8 mouse cellular contexts compared by ENCODE assay signal in genomic region chr2:164832748-164833301, GRCm38 (mm10). TPM values are rescaled to one million over a fixed set of nuclear protein-coding genes. Genes with fewer than 3 reads are reported as not detected.
DNase-seq lines count a peak whose midpoint lies in the region; ATAC-seq lines count a peak whose summit lies in the region.

Gene Ctsa (plus strand): TSS chr2:164832873.

- peak within 1 kb of the TSS; percentile 74 for H3K9ac ChIP-seq in forebrain, embryonic 11.5 days (ENCODE audit: low read length)
- peak within 1 kb of the TSS; percentile 84 for H3K9ac ChIP-seq in heart, embryonic 15.5 days
- H3K9ac ChIP-seq in liver, embryonic 13.5 days = peak within 1 kb of the TSS; percentile 82
- H3K9ac ChIP-seq in stomach, embryonic 14.5 days (replicated peaks; ENCODE audit: low read depth, low read length) = peak within 1 kb of the TSS; percentile 67

- peak; percentile 68 to 77 for DNase-seq in CD8-positive naive resting alpha-beta T cell, adult 2 months (ENCODE audit: low read depth in 2 of 2, low spot score in 2 of 2)
- DNase-seq in c-Kit-positive CD71-negative TER-119-negative erythroid progenitor cells, embryonic 14.5 days (ENCODE audit: low read depth) = peak; percentile 72
- peak; percentile 82 for DNase-seq in forebrain, embryonic 11.5 days (ENCODE audit: low spot score)
- DNase-seq in kidney, postnatal 14 days = peak; percentile 82
- DNase-seq in liver, embryonic 13.5 days = peak; percentile 70
- peak; percentile 68 to 80 for DNase-seq in natural killer cell, adult 2 months (ENCODE audit: low spot score in 2 of 2)

- peaks cover 6% of the 10 kb centered on the region; the same call in 1 of the 2 replicates for H3K4me1 ChIP-seq in forebrain, embryonic 11.5 days (replicated peaks; ENCODE audit: control insufficient read depth, insufficient read depth, low read length)
- H3K4me1 ChIP-seq in heart, embryonic 15.5 days (replicated peaks) = peaks cover 29% of the 10 kb centered on the region
- peaks cover 27% of the 10 kb centered on the region for H3K4me1 ChIP-seq in liver, embryonic 13.5 days (replicated peaks)
- peaks cover 9% of the 10 kb centered on the region; the same call in 1 of the 2 replicates for H3K4me1 ChIP-seq in stomach, embryonic 14.5 days (ENCODE audit: control insufficient read depth, insufficient read depth, low read length)

- H3K4me3 ChIP-seq in forebrain, embryonic 11.5 days (ENCODE audit: low read depth, low read length) = peak within 1 kb of the TSS; percentile 66
- peak within 1 kb of the TSS; percentile 82 for H3K4me3 ChIP-seq in heart, embryonic 15.5 days
- peak within 1 kb of the TSS; percentile 75 for H3K4me3 ChIP-seq in liver, embryonic 13.5 days (replicated peaks)
- peak within 1 kb of the TSS; percentile 78 for H3K4me3 ChIP-seq in stomach, embryonic 14.5 days (ENCODE audit: low read depth, low read length)

- no peaks in the 10 kb centered on the region for H3K9me3 ChIP-seq in forebrain, embryonic 11.5 days (ENCODE audit: control insufficient read depth, low read length)
- H3K9me3 ChIP-seq in heart, embryonic 15.5 days (replicated peaks) = no peaks in the 10 kb centered on the region
- no peaks in the 10 kb centered on the region for H3K9me3 ChIP-seq in liver, embryonic 13.5 days (replicated peaks)
- no peaks in the 10 kb centered on the region for H3K9me3 ChIP-seq in stomach, embryonic 14.5 days (ENCODE audit: control insufficient read depth, low read depth, low read length)

- peak; percentile 66 for ATAC-seq in forebrain, embryonic 11.5 days (replicated peaks; ENCODE audit: low FRiP score)
- peak; percentile 74 for ATAC-seq in heart, embryonic 15.5 days (replicated peaks; ENCODE audit: insufficient number of reproducible peaks, insufficient read depth, low FRiP score, low read depth)
- peak; percentile 75 for ATAC-seq in liver, embryonic 13.5 days (ENCODE audit: low read depth)
- peak; percentile 82 for ATAC-seq in stomach, embryonic 14.5 days (ENCODE audit: insufficient number of reproducible peaks, insufficient read depth, low FRiP score, low read depth)

- WGBS in forebrain, embryonic 11.5 days = under 1% methylated on average over 35 of the region's 35 CpGs
- WGBS in heart, embryonic 15.5 days = under 1% methylated on average over 35 of the region's 35 CpGs
- 1% methylated on average over 35 of the region's 35 CpGs for WGBS in liver, embryonic 13.5 days (ENCODE audit: insufficient replicate concordance)
- under 1% methylated on average over 35 of the region's 35 CpGs for WGBS in stomach, embryonic 14.5 days

- no peaks in the 10 kb centered on the region; the same call in 1 of the 2 replicates for H3K36me3 ChIP-seq in forebrain, embryonic 11.5 days (ENCODE audit: control insufficient read depth, insufficient read depth, low read length)
- H3K36me3 ChIP-seq in heart, embryonic 15.5 days = peaks cover 28% of the 10 kb centered on the region
- peaks cover 18% of the 10 kb centered on the region for H3K36me3 ChIP-seq in liver, embryonic 13.5 days
- H3K36me3 ChIP-seq in stomach, embryonic 14.5 days (ENCODE audit: control insufficient read depth, insufficient read depth, low read length) = peaks cover 6% of the 10 kb centered on the region

- H3K27me3 ChIP-seq in forebrain, embryonic 11.5 days (ENCODE audit: control insufficient read depth, insufficient read depth, low read length) = no peaks in the 10 kb centered on the region
- no peaks in the 10 kb centered on the region for H3K27me3 ChIP-seq in heart, embryonic 15.5 days
- no peaks in the 10 kb centered on the region for H3K27me3 ChIP-seq in liver, embryonic 13.5 days
- H3K27me3 ChIP-seq in stomach, embryonic 14.5 days (ENCODE audit: control insufficient read depth, insufficient read depth, low read length) = no peaks in the 10 kb centered on the region

- 0 out of 2 replicates have a peak within 1 kb of the TSS, but pooled peaks have one; percentile 15 for H3K27ac ChIP-seq in forebrain, embryonic 11.5 days (ENCODE audit: low read depth, low read length)
- peak within 1 kb of the TSS; percentile 98 for H3K27ac ChIP-seq in heart, embryonic 15.5 days
- peak within 1 kb of the TSS; percentile 83 for H3K27ac ChIP-seq in liver, embryonic 13.5 days
- H3K27ac ChIP-seq in stomach, embryonic 14.5 days (ENCODE audit: low read length) = peak within 1 kb of the TSS; percentile 85

- peak within 1 kb of the TSS; percentile 100 for H3K4me2 ChIP-seq in forebrain, embryonic 11.5 days (ENCODE audit: low read depth, low read length, severe bottlenecking)
- H3K4me2 ChIP-seq in heart, embryonic 15.5 days = peak within 1 kb of the TSS; percentile 93
- peak within 1 kb of the TSS; percentile 97 for H3K4me2 ChIP-seq in liver, embryonic 13.5 days
- peak within 1 kb of the TSS; percentile 98 for H3K4me2 ChIP-seq in stomach, embryonic 14.5 days (replicated peaks; ENCODE audit: low read depth, low read length)

RNA-seq across cellular contexts. Expression of gene Ctsa, which starts in this region (rescaled TPM):
- polyA plus RNA-seq in forebrain, embryonic 11.5 days (2014; fragmentation: Nextera tagmentation; extraction: Ambion mirVana) = 82.4 and 83.3 TPM in 2 replicates
- polyA plus RNA-seq in heart, embryonic 15.5 days (2015; fragmentation: Nextera tagmentation; extraction: Ambion mirVana) = 167 and 180 TPM in 2 replicates
- 65.4 and 69.2 TPM in 2 replicates for polyA plus RNA-seq in liver, embryonic 13.5 days (2015; fragmentation: Nextera tagmentation; extraction: Ambion mirVana)
- polyA plus RNA-seq in stomach, embryonic 14.5 days (2014; fragmentation: Nextera tagmentation; extraction: Ambion mirVana) = 130 and 134 TPM in 2 replicates

Comparison
In these comparisons a context has a peak if more than half of its experiments do, and no peak if none do; other contexts are left out.
1. Peak in every context shown above with its lines: DNase-seq, ATAC-seq, H3K4me3 ChIP-seq and H3K27ac ChIP-seq.
2. H3K27ac ChIP-seq: peak in every context shown above with its lines; median percentile 98 in heart, embryonic 15.5 days; 85 in stomach, embryonic 14.5 days; 83 in liver, embryonic 13.5 days; 15 in forebrain, embryonic 11.5 days.